Mouse (Mus musculus) midbrain, postnatal 0 days (tissue): Measurements from ENCODE around the gene Khdc3. TPM values are rescaled to one million over a fixed set of nuclear protein-coding genes. Genes with fewer than 3 reads are reported as not detected.

Experiments
- ATAC-seq: fragments of 200-750 bp; cut with Nextera tagmentation; 2 replicates; pipeline ENCODE4 v1.8.0; 2017; ENCODE audit warnings: moderate number of reproducible peaks, mild to moderate bottlenecking, moderate TSS enrichment, moderate library complexity; ENCODE audit not compliant: low FRiP score
- DNase-seq: peaks from one replicate; pipeline ENCODE4 v3.0.0-alpha.2; 2015; ENCODE audit warnings: low spot score
- H3K27ac ChIP-seq: fragments of 300-500 bp; sonication (generic); 2 replicates; pipeline ENCODE4 v1.5.1; 2014; ENCODE audit warnings: low read depth, mild to moderate bottlenecking, low read length, mixed read lengths
- H3K27me3 ChIP-seq: fragments of 300-500 bp; sonication (generic); 2 replicates; pipeline ENCODE4 v1.6.1; 2014; ENCODE audit warnings: low read length, control low read depth, mixed read lengths; ENCODE audit not compliant: insufficient read depth
- H3K36me3 ChIP-seq: fragments of 300-500 bp; sonication (generic); 2 replicates; pipeline ENCODE4 v1.6.1; 2014; ENCODE audit warnings: low read length, control low read depth, mixed read lengths; ENCODE audit not compliant: insufficient read depth
- H3K4me1 ChIP-seq: fragments of 300-500 bp; sonication (generic); 2 replicates; pipeline ENCODE4 v1.6.1; 2014; ENCODE audit warnings: mild to moderate bottlenecking, control low read depth, antibody characterized with exemption, low read length, mixed read lengths; ENCODE audit not compliant: insufficient read depth
- H3K4me2 ChIP-seq: fragments of 300-500 bp; sonication (generic); 2 replicates; pipeline ENCODE4 v1.6.1; 2014; ENCODE audit warnings: low read depth, mild to moderate bottlenecking, low read length, mixed read lengths; ENCODE audit not compliant: poor library complexity, severe bottlenecking
- H3K4me3 ChIP-seq: fragments of 300-500 bp; sonication (generic); 2 replicates; pipeline ENCODE4 v1.5.1; 2014; ENCODE audit warnings: low read depth, mild to moderate bottlenecking, low read length, moderate library complexity
- H3K9ac ChIP-seq: fragments of 300-500 bp; sonication (generic); replicated peaks from 2 replicates; pipeline ENCODE4 v1.6.1; 2014; ENCODE audit warnings: mild to moderate bottlenecking, low read length, moderate library complexity, mixed read lengths; ENCODE audit not compliant: poor library complexity, severe bottlenecking
- H3K9me3 ChIP-seq: fragments of 300-500 bp; sonication (generic); 2 replicates; pipeline ENCODE4 v1.6.1; 2016; ENCODE audit warnings: low read length, control low read depth
- CTCF ChIP-seq: IDR thresholded peaks from 2 replicates; pipeline ENCODE4 v1.5.1; 2016; ENCODE audit warnings: antibody characterized with exemption, mild to moderate bottlenecking
- whole genome bisulfite sequencing: fragments of 180-500 bp; shearing (Covaris S2); extraction: QIAGEN DNeasy Blood & Tissue Kit; methylation state at CpG from one replicate; pipeline ENCODE4 v1.1.7; 2014; 5-methylcytosine and 5-hydroxymethylcytosine counted together
- polyA plus RNA-seq: library from polyadenylated mRNA; unstranded; fragments of >200 nt; fragmentation: Nextera tagmentation; extraction: Ambion mirVana; gene quantifications from 2 replicates; pipeline ENCODE4 v1.2.1, GENCODE M21; 2015
- total RNA-seq: library from RNA; depleted of rRNA; stranded (reverse); fragments of >200 nt; gene quantifications from 2 replicates; pipeline ENCODE4 v1.2.3, GENCODE M21; 2014

Khdc3 gene
- total and polyA plus RNA-seq, 2 experiments from 2014 or later = 0.25 to 0.93 TPM

DNA sequence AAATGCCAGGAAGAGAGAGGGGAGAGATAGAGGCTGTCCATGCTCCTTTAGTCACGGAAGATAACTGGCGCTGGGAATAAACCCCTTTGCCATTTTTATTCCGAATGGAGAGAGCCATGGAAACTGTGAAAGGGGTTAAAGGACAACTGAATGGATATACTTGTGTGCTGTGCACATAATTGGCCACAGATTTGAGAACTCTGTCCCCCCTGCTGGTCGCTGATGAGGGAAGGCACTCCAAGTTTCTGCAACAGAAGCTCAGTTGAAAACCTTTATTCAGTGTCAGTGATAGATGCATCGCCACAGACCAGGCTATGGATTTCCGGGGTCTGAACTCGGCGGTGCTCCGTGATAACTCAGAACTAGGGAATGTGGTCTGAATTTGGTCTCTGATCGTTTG, 11.5 kb upstream of the Khdc3 start:
- 0 out of 2 replicates have a peak, but pooled peaks have one; percentile 3 for TF ChIP-seq CTCF
- 72% methylated on average over 10 of the region's 10 CpGs for WGBS
- H3K9me3 ChIP-seq = no peaks in the 10 kb centered on the region
- no peaks in the 10 kb centered on the region for H3K27me3 ChIP-seq
- ATAC-seq (no peak), DNase-seq (no peak)
- H3K36me3 ChIP-seq = peaks cover 2% of the 10 kb centered on the region; the same call in 1 of the 2 replicates
- H3K4me2 ChIP-seq = no peak overlapping the region
- H3K4me1 ChIP-seq = no peaks in the 10 kb centered on the region
- no peak overlapping the region for H3K27ac ChIP-seq
- no peak overlapping the region for H3K9ac ChIP-seq
- H3K4me3 ChIP-seq = no peak overlapping the region

DNA sequence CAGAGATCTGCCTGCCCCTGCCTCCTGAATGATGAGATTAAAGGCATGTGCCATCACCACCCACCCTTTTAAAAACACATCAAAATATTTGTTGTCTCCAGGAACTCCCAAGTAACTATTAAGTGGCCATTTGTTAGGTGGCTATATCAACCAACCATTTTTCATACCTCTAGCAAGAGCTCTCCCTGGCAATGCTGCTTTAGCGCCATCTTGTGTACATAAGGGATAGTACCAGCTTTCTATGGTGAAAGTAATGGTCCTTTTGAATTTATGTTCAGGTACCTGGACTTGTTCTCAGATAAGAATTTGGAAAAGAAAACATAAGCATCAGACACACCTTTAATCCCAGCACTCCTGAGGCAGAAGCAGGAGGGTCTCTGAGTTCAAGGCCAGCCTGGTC, 9.9 kb upstream of the Khdc3 start:
- H3K4me3 ChIP-seq = no peak overlapping the region
- H3K4me2 ChIP-seq = no peak overlapping the region
- no peaks in the 10 kb centered on the region for H3K36me3 ChIP-seq
- H3K9ac ChIP-seq = no peak overlapping the region
- no peaks in the 10 kb centered on the region for H3K27me3 ChIP-seq
- H3K27ac ChIP-seq = no peak overlapping the region
- H3K9me3 ChIP-seq = no peaks in the 10 kb centered on the region
- no peaks in the 10 kb centered on the region for H3K4me1 ChIP-seq
- ATAC-seq (no peak), DNase-seq (peak; percentile 79)
- peak; percentile 97 for TF ChIP-seq CTCF
- WGBS = 0% methylated on average over 1 of the region's 1 CpGs

DNA sequence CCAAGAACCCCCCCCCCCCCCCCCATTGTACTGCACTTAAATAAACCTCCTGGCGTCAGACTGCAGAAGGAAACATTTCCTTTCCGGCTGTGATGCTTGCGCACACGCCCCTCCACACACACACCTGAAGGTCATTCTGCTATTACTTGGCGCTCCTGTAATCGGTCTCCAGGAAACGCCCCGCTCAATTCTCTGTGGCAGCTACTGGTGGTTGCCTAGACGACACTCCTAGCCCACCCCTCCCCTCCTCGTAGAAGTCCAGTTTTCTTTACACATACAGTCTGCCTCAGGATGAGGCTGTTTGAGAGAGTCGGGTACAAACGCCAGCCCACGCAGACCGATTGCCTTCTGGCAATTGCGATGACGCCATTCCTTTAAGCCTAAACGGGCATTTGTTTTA, 7.1 kb upstream of the Khdc3 start:
- no peaks in the 10 kb centered on the region for H3K9me3 ChIP-seq
- ATAC-seq (peak; percentile 81), DNase-seq (peak; percentile 81)
- H3K36me3 ChIP-seq = no peaks in the 10 kb centered on the region
- no peak for TF ChIP-seq CTCF
- H3K4me3 ChIP-seq = no peak overlapping the region; the same call in 1 of the 2 replicates
- H3K4me1 ChIP-seq = no peaks in the 10 kb centered on the region
- H3K9ac ChIP-seq = 0 out of 2 replicates have a peak overlapping the region, but pooled peaks have one; percentile 13
- 34% methylated on average over 17 of the region's 17 CpGs for WGBS
- H3K4me2 ChIP-seq = peak overlapping the region; percentile 38
- no peak overlapping the region for H3K27ac ChIP-seq
- H3K27me3 ChIP-seq = no peaks in the 10 kb centered on the region

DNA sequence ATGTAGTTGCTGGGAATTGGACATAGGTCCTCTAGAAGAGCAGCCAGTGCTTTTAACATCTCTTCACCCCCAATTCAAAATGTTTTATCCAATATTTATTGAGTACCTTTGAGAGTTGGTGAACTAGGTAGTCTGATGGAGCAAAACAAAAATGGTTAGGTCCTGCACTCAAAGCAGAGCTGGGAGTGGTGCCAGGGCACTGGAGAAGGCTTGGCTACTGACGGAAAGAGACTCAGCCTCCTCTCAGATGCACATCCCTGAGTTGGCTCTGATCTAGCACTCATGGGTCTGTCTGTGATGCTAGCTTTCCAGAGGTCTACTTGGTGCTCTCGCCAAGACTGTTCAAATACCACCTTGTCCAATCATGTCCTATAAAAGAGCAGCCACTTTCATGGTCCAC, 3.7 kb upstream of the Khdc3 start:
- DNase-seq = no peak
- no peak for TF ChIP-seq CTCF
- no peak overlapping the region for H3K4me2 ChIP-seq
- H3K4me3 ChIP-seq = no peak overlapping the region
- no peak for ATAC-seq
- no peaks in the 10 kb centered on the region for H3K36me3 ChIP-seq
- 74% methylated on average over 2 of the region's 2 CpGs for WGBS
- H3K27me3 ChIP-seq = peaks cover 10% of the 10 kb centered on the region; the same call in 1 of the 2 replicates
- H3K9ac ChIP-seq = no peak overlapping the region
- H3K9me3 ChIP-seq = no peaks in the 10 kb centered on the region
- no peaks in the 10 kb centered on the region for H3K4me1 ChIP-seq
- no peak overlapping the region for H3K27ac ChIP-seq

DNA sequence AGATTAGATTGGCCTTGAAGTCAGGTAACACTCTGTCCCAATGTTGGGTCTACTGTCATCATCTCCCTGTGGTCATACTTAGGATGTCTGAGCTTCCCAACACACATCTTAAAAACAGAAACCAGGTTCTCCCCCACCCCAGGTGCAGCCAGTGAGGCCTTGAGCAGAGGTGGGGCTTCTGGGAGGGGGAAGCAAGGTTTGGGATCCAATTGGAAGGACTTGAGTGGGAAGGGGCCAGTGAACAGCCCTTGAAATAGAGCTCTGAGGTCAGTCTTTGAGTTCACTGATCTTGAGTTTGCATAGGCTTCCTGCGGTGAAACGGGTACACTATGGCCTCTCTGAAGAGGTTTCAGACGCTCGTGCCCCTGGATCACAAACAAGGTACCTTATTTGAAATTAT, 545 bp downstream of the Khdc3 start, which contains the start of gene Gm20509:
Gene Gm20509, plus strand, starts transcription at position 290 of the 400 bp plus-strand sequence.
- H3K4me1 ChIP-seq = 0 out of 2 replicates have a peak, but pooled peaks cover 4% of the 10 kb centered on the region
- DNase-seq (no peak), ATAC-seq (no peak)
- no peaks in the 10 kb centered on the region for H3K36me3 ChIP-seq
- no peaks in the 10 kb centered on the region for H3K9me3 ChIP-seq
- H3K27ac ChIP-seq = no peak within 1 kb of the TSS
- peak within 1 kb of the TSS; percentile 48 for H3K9ac ChIP-seq
- TF ChIP-seq CTCF = no peak
- H3K27me3 ChIP-seq = peaks cover 13% of the 10 kb centered on the region; the same call in 1 of the 2 replicates
- 97% methylated on average over 4 of the region's 4 CpGs for WGBS
- H3K4me3 ChIP-seq = peak within 1 kb of the TSS; percentile 35
- H3K4me2 ChIP-seq = peak within 1 kb of the TSS; percentile 50

DNA sequence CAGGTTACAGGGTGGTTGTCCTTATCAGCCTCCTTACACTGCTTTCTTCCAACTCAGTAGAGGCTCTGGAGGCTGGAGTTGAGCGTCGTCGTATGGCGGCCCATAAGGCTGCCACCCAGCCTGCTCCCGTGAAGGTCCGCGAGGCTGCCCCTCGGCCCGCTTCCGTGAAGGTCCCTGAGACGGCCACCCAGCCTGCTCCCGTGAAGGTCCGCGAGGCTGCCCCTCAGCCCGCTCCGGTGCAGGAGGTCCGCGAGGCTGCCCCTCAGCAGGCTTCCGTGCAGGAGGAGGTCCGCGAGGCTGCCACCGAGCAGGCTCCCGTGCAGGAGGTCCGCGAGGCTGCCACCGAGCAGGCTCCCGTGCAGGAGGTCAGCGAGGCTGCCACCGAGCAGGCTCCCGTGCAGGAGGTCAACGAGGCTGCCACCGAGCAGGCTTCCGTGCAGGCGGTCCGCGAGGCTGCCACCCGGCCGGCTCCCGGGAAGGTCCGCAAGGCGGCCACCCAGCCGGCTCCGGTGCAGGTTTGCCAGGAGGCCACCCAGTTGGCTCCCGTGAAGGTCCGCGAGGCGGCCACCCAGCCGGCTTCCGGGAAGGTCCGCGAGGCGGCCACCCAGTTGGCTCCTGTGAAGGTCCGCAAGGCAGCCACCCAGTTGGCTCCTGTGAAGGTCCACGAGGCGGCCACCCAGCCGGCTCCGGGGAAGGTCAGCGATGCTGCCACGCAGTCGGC, 1.7 kb downstream of the Khdc3 start:
- no peak for DNase-seq
- Histone ChIP-seq H3K4me2 (peak overlapping the region; percentile 50), H3K27me3 (peaks cover 13% of the 10 kb centered on the region; the same call in 1 of the 2 replicates), H3K9ac (peak overlapping the region; percentile 48), H3K36me3 (no peaks in the 10 kb centered on the region), H3K4me3 (peak overlapping the region; percentile 35), H3K4me1 (0 out of 2 replicates have a peak, but pooled peaks cover 4% of the 10 kb centered on the region), H3K27ac (no peak overlapping the region), H3K9me3 (no peaks in the 10 kb centered on the region)
- no peak for TF ChIP-seq CTCF
- WGBS = 6% methylated on average over 57 of the region's 60 CpGs
- ATAC-seq = peak; percentile 61
